Mouse (Mus musculus) gonadal fat pad, adult 2 months (tissue): ENCODE results near the gene Cym. TPM values are rescaled to one million over a fixed set of nuclear protein-coding genes. Genes with fewer than 3 reads are reported as not detected.

Source experiments
- DNase-seq: peaks from one replicate; pipeline ENCODE4 v3.0.0-alpha.2; 2012; ENCODE audit warnings: low read depth
- polyA plus RNA-seq: library from polyadenylated mRNA; depleted of rRNA; stranded (reverse); fragments of >200 nt; gene quantifications from 2 replicates; pipeline ENCODE4 v1.2.3, GENCODE M21; 2012; rRNA removed

The Cym gene
- polyA plus RNA-seq = 0.22 and 0.23 TPM in 2 replicates

GRCm38 (mm10) chr3:107221608-107222007 is at the start of gene Cym:
Cym (minus strand) TSS chr3:107221732.
- DNase-seq = no peak

GRCm38 (mm10) chr3:107266814-107267345 is 45.3 kb upstream of the Cym start:
- DNase-seq = no peak

- DNase-seq = peak; percentile 38
Observed at GRCm38 (mm10) chr3:107261851-107262165, 40.3 kb upstream of the Cym start.

GRCm38 (mm10) chr3:107260956-107261850 is 39.7 kb upstream of the Cym start:
- DNase-seq = no peak

- DNase-seq = no peak
Observed at GRCm38 (mm10) chr3:107257924-107258323, 36.4 kb upstream of the Cym start.

GRCm38 (mm10) chr3:107256724-107257123 is 35.2 kb upstream of the Cym start:
- no peak for DNase-seq

GRCm38 (mm10) chr3:107255992-107256391 is 34.5 kb upstream of the Cym start:
- no peak for DNase-seq

- DNase-seq = no peak
Observed at GRCm38 (mm10) chr3:107253925-107254324, 32.4 kb upstream of the Cym start.

- no peak for DNase-seq
Observed at GRCm38 (mm10) chr3:107252035-107252434, 30.5 kb upstream of the Cym start.

- DNase-seq = no peak
Observed at GRCm38 (mm10) chr3:107250320-107250719, 28.8 kb upstream of the Cym start.

GRCm38 (mm10) chr3:107249042-107249441 is 27.5 kb upstream of the Cym start:
- no peak for DNase-seq

- no peak for DNase-seq
Observed at GRCm38 (mm10) chr3:107246876-107247275, 25.3 kb upstream of the Cym start.

GRCm38 (mm10) chr3:107241389-107242094 is 20.0 kb upstream of the Cym start:
- no peak for DNase-seq

- DNase-seq = no peak
Observed at GRCm38 (mm10) chr3:107239607-107240006, 18.1 kb upstream of the Cym start, which contains the start of gene Prok1. Prok1 (minus strand) TSS chr3:107239707.

GRCm38 (mm10) chr3:107238471-107238980 is 17.0 kb upstream of the Cym start:
- DNase-seq = no peak

GRCm38 (mm10) chr3:107238051-107238450 is 16.5 kb upstream of the Cym start:
- no peak for DNase-seq

- no peak for DNase-seq
Observed at GRCm38 (mm10) chr3:107233945-107234344, 12.4 kb upstream of the Cym start.

GRCm38 (mm10) chr3:107233351-107233813 is 11.8 kb upstream of the Cym start:
- DNase-seq = peak; percentile 40

GRCm38 (mm10) chr3:107231202-107231601 is 9.7 kb upstream of the Cym start:
- no peak for DNase-seq

- no peak for DNase-seq
Observed at GRCm38 (mm10) chr3:107230527-107230926, 9.0 kb upstream of the Cym start, which contains the start of gene A630076J17Rik. A630076J17Rik (plus strand) TSS chr3:107230614.

- DNase-seq = no peak
Observed at GRCm38 (mm10) chr3:107229822-107230221, 8.3 kb upstream of the Cym start.

GRCm38 (mm10) chr3:107229221-107229620 is 7.7 kb upstream of the Cym start:
- DNase-seq = no peak
